Mouse (Mus musculus): Measurements from ENCODE around the gene 3110001I22Rik. TPM values are rescaled to one million over a fixed set of nuclear protein-coding genes. Genes with fewer than 3 reads are reported as not detected.

The 3110001I22Rik gene
- total and polyA plus RNA-seq, 3 experiments: 8.8 to 10.8 TPM; not detected in 1

GRCm38 (mm10) chr16:13640064-13640463 is 31.7 kb upstream of the 3110001I22Rik start:
- peaks cover 0 to 3% of the 10 kb centered on the region in 2 experiments; a peak in 1 of 4 replicates for H3K36me3 ChIP-seq (ENCODE audit: control insufficient read depth in 1 of 2, insufficient read depth in 2 of 2, low read length in 2 of 2)

DNA sequence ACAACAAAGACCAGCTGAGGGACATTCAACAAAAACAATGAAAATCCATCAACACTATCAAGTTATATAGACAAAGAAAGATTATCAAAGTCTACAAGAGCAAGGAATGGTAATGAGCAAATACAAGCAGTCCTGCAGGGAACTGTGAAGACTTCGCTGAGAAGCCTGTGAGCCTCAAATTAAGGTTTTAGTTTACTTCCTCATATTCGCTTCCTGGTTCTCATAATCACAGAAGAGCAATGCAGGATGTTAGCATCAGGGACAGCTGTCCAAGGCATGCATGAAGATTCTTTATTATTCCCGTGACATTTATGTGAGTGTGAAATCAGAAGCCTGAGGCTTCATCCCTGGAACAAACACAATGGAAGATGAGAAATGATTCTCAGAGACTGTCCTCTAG is 27.3 kb upstream of the 3110001I22Rik start:
- H3K27me3 ChIP-seq (ENCODE audit: control insufficient read depth in 1 of 2, insufficient read depth in 2 of 2, low read length in 2 of 2): no peaks in the 10 kb centered on the region
- H3K36me3 ChIP-seq (ENCODE audit: control insufficient read depth in 1 of 2, insufficient read depth in 2 of 2, low read length in 2 of 2): no peaks in the 10 kb centered on the region; a peak in 1 of 4 replicates
- H3K79me2 ChIP-seq (ENCODE audit: control insufficient read depth, insufficient read depth, low read length, poor library complexity): no peaks in the 10 kb centered on the region
- DNase-seq (ENCODE audit: low read depth, low spot score): peak; percentile 35
- TF ChIP-seq SIN3A (IDR thresholded peaks at IDR 0.05; ENCODE audit: low read length) (no peak), ELF1 (IDR thresholded peaks at IDR 0.05; ENCODE audit: low read depth, low read length) (peak; percentile 13; the same call in 1 of the 2 replicates)
- H3K27ac ChIP-seq (ENCODE audit: control insufficient read depth, low read depth, low read length): no peak overlapping the region
- no peak overlapping the region for H3K9ac ChIP-seq (ENCODE audit: control insufficient read depth, low read depth, low read length, poor library complexity, severe bottlenecking)
- no peaks in the 10 kb centered on the region; a peak in 1 of 4 replicates for H3K4me1 ChIP-seq (ENCODE audit: control insufficient read depth in 1 of 2, insufficient read depth in 2 of 2, low read length in 2 of 2)
- H3K4me3 ChIP-seq (ENCODE audit: control insufficient read depth in 1 of 2, insufficient read depth in 1 of 2, low read depth in 2 of 2, low read length in 2 of 2): no peak overlapping the region
- no peaks in the 10 kb centered on the region for H3K9me3 ChIP-seq (replicated peaks; ENCODE audit: insufficient read depth, low read length)

More at GRCm38 (mm10) chr16:13640064-13640463, 31.7 kb upstream of the 3110001I22Rik start:
- no peak overlapping the region for H3K27ac ChIP-seq (ENCODE audit: control insufficient read depth, low read depth, low read length)
- no peaks in the 10 kb centered on the region for H3K27me3 ChIP-seq (ENCODE audit: control insufficient read depth in 1 of 2, insufficient read depth in 2 of 2, low read length in 2 of 2)
- no peak overlapping the region for H3K9ac ChIP-seq (ENCODE audit: control insufficient read depth, low read depth, low read length, poor library complexity, severe bottlenecking)
- no peaks in the 10 kb centered on the region for H3K9me3 ChIP-seq (replicated peaks; ENCODE audit: insufficient read depth, low read length)
- H3K4me3 ChIP-seq (ENCODE audit: control insufficient read depth in 1 of 2, insufficient read depth in 1 of 2, low read depth in 2 of 2, low read length in 2 of 2): no peak overlapping the region
- DNase-seq (ENCODE audit: low read depth, low spot score): peak; percentile 16
- TF ChIP-seq ZKSCAN1 (IDR thresholded peaks at IDR 0.05; ENCODE audit: low read depth, low read length) (no peak), CTCF (IDR thresholded peaks at IDR 0.05 in 2 of 3, conservative IDR thresholded peaks at IDR 0.05 in 1 of 3; ENCODE audit: control insufficient read depth in 1 of 3, insufficient read depth in 1 of 3, low read depth in 2 of 3, low read length in 3 of 3, poor library complexity in 1 of 3, severe bottlenecking in 1 of 3) (peak; percentile 28 to 53 (median 39); a peak in 5 of 6 replicates), SIN3A (IDR thresholded peaks at IDR 0.05; ENCODE audit: low read length) (no peak), SMC3 (IDR thresholded peaks at IDR 0.05; ENCODE audit: low read depth, low read length) (peak; percentile 20; the same call in 1 of the 2 replicates), TBP (IDR thresholded peaks at IDR 0.05; ENCODE audit: low read depth, low read length) (no peak), USF2 (IDR thresholded peaks at IDR 0.05; ENCODE audit: borderline replicate concordance in 1 of 2, insufficient read depth in 1 of 2, low read depth in 1 of 2, low read length in 2 of 2) (no peak)
- no peaks in the 10 kb centered on the region for H3K79me2 ChIP-seq (ENCODE audit: control insufficient read depth, insufficient read depth, low read length, poor library complexity)
- no peaks in the 10 kb centered on the region; a peak in 1 of 4 replicates for H3K4me1 ChIP-seq (ENCODE audit: control insufficient read depth in 1 of 2, insufficient read depth in 2 of 2, low read length in 2 of 2)

GRCm38 (mm10) chr16:13645930-13646329 is 25.8 kb upstream of the 3110001I22Rik start:
- no peak for DNase-seq (ENCODE audit: low read depth, low spot score)

More at GRCm38 (mm10) chr16:13645930-13646329, 25.8 kb upstream of the 3110001I22Rik start:
- no peak overlapping the region for H3K4me3 ChIP-seq (ENCODE audit: control insufficient read depth in 1 of 2, insufficient read depth in 1 of 2, low read depth in 2 of 2, low read length in 2 of 2)
- H3K36me3 ChIP-seq (ENCODE audit: control insufficient read depth in 1 of 2, insufficient read depth in 2 of 2, low read length in 2 of 2): peaks cover 0 to 2% of the 10 kb centered on the region in 2 experiments; a peak in 2 of 4 replicates
- TF ChIP-seq EP300 (IDR thresholded peaks at IDR 0.05; ENCODE audit: low read depth in 1 of 2, low read length in 2 of 2) (no peak), GATA1 (IDR thresholded peaks at IDR 0.05; ENCODE audit: low read depth, low read length) (no peak), ELF1 (IDR thresholded peaks at IDR 0.05; ENCODE audit: low read depth, low read length) (no peak), UBTF (IDR thresholded peaks at IDR 0.05; ENCODE audit: borderline replicate concordance, insufficient read depth, low read depth, low read length) (no peak), RCOR1 (IDR thresholded peaks at IDR 0.05; ENCODE audit: low read depth, low read length) (no peak), JUND (IDR thresholded peaks at IDR 0.05; ENCODE audit: low read depth, low read length) (no peak), POLR2AphosphoS5 (IDR thresholded peaks at IDR 0.05; ENCODE audit: borderline replicate concordance, low read depth, low read length) (no peak), ETS1 (IDR thresholded peaks at IDR 0.05; ENCODE audit: low read depth, low read length) (no peak), POLR2AphosphoS2 (IDR thresholded peaks at IDR 0.05; ENCODE audit: low read length) (no peak), ZNF384 (IDR thresholded peaks at IDR 0.05; ENCODE audit: low read depth, low read length) (no peak), CHD2 (IDR thresholded peaks at IDR 0.05; ENCODE audit: low read length) (no peak), NRF1 (IDR thresholded peaks at IDR 0.05; ENCODE audit: insufficient read depth, low read depth, low read length, poor library complexity, severe bottlenecking) (no peak)
- no peaks in the 10 kb centered on the region for H3K27me3 ChIP-seq (ENCODE audit: control insufficient read depth in 1 of 2, insufficient read depth in 2 of 2, low read length in 2 of 2)
- H3K9ac ChIP-seq (ENCODE audit: control insufficient read depth, low read depth, low read length, poor library complexity, severe bottlenecking): no peak overlapping the region
- H3K79me2 ChIP-seq (ENCODE audit: control insufficient read depth, insufficient read depth, low read length, poor library complexity): no peaks in the 10 kb centered on the region
- no peak overlapping the region for H3K27ac ChIP-seq (ENCODE audit: control insufficient read depth, low read depth, low read length)
- no peaks in the 10 kb centered on the region; a peak in 1 of 4 replicates for H3K4me1 ChIP-seq (ENCODE audit: control insufficient read depth in 1 of 2, insufficient read depth in 2 of 2, low read length in 2 of 2)
- H3K9me3 ChIP-seq (replicated peaks; ENCODE audit: insufficient read depth, low read length): no peaks in the 10 kb centered on the region

All from MEL (cell line).